Mouse (Mus musculus) monocyte, adult 5-6 weeks (primary cell): ENCODE results near the gene Ankrd11. TPM values are rescaled to one million over a fixed set of nuclear protein-coding genes. Genes with fewer than 3 reads are reported as not detected.

Source experiments
- ATAC-seq: fragments of 153-309, 156-312 bp; replicated peaks from 2 replicates; pipeline ENCODE4 v1.8.0; 2017; ENCODE audit warnings: mild to moderate bottlenecking; ENCODE audit not compliant: low TSS enrichment, insufficient number of reproducible peaks, severe bottlenecking, poor library complexity, low FRiP score
- total RNA-seq: library from RNA; stranded (forward); fragments of 200-1000, 200-491, 200-594 nt; gene quantifications from 3 replicates; pipeline ENCODE4 v1.2.3, GENCODE M21; 2017

The Ankrd11 gene
- total RNA-seq, 1 experiment from 2014 or later, result 161 TPM

DNA sequence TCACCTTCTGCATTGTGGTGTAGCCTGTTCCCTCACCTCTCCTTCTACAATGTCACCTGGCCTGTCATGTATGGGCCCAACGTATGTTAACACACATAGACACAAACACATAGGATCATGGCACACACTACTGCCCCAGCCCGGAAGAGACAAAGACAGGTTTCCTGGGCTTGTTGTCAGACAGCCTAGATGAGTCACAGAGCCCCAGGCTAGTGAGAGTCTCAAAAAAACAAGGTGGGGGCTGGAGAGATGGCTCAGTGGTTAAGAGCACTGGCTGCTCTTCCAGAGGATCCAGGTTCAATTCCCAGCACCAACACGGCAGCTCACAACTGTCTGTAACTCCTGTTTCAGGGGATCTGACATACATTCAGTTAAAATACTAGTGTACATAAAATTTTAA, 163.8 kb downstream of the Ankrd11 start:
- no peak for ATAC-seq

DNA sequence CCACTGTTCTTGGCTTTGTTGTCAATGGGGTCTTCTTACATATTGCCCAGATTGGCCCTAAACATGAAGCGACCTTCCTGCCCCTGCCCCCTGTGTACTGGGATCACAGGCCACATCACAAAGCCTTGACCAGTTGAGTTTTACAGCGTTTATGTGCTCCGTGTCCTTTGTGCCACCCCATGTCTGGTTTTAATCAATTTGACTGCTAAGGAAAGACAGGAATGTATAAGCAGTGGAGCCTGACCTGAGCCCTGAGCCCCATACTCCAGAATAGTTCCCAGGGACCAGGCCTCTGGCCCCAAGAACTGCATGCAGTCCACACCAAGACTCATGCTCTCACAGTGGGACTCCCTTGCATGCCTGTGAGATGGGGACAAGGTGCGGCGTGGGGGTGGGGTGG, 166.9 kb downstream of the Ankrd11 start:
- no peak for ATAC-seq

DNA sequence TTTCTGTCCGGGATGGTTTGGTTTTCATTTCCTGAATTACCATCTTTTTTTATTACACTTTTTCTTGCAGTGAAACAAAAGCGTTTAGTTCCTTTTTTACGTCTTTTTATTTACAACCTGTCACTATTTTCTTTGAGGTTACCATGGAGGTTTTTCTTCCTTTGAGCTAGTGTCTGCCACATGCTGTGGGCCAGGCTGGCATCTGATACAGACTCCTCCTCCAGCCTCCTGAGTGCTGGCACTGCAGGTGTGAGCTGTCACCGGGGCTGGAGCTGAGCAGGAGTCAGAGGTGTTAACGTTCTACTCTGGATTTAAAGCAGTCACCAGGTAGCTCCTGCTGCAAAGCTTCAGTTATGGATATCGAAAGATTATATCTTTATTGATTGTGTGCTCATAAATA, 168.9 kb downstream of the Ankrd11 start:
- ATAC-seq, result no peak

DNA sequence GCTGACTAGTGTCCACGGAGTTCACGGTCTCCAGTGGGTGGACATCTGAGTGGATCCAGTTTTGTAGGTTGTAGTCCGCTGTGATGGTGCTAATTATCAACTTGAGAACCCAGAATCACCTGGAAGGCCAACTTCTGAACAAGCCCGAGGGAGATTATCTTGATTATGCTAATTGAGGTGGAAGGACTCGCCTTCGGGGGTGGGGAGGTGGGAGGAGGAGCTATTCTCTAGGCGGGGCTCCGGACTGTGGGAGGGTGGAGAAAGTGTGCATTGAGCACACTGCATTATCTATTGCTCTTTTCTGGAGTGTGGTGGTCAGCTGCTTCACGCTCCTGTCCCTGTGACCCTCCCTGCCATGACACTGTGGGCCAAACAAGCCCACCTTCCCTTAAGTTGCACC, 170.4 kb downstream of the Ankrd11 start:
- ATAC-seq, result no peak

GRCm38 (mm10) chr8:122870377-122870863, 171.7 kb downstream of the Ankrd11 start:
- ATAC-seq, result peak; percentile 85

- ATAC-seq, result no peak
Observed at GRCm38 (mm10) chr8:122867982-122868381, 174.1 kb downstream of the Ankrd11 start.

DNA sequence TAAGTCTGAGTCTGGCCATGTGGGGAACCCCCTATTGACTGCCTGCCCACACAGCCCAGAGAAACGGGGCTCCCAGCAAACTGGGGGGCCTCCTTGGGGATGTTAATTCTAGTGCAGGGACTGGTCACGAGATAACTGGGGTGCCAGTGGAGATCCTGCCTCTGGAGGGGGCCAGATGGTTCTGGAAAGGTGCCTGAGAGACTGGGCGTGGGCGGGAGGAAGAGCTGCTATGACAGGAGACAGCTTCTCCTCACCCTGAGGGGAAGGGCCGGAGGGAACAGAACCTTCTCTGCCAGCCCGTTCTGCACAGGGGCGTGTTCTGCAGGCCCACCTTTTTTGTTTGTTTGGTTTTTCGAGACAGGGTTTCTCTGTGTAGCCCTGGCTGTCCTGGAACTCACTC, 175.8 kb downstream of the Ankrd11 start:
- ATAC-seq, result no peak

DNA sequence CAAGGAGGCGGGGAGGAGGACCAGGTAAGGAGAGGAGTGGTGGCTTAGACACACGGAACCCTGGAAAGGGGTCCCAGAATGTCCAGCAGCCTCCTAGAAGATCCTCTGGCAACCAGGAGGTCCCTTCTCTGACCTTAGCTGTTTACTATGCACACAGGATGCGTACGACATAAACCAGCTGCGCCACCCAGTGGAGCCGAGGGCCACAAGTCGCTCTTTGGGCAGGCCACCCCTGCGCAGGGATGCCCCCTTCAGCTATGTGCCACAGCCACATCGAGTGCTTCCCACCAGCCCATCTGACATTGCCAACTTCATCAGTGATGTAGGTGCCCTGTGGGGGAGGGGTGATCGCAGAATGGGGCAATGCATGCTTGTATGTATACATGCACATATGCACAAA, 176.6 kb downstream of the Ankrd11 start:
- no peak for ATAC-seq

DNA sequence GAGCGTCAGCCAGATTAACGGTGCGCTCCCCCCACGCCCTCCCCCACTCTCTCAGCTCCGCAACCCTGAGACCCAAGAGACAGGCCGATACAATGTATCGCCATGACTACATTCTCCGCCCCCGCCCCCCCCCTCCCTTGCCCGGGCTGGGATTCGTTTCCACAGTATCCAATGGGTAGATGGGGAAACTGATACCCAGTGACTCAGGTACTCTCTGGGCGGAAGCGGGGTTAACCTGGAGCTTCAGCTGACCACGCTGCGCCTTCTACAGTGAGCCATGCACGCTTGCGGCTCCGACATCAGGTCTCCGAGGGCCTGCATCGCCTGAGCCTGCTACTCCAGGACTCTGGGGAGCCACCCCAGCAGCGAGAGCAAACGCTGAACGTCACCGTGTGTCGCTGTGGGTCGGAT, 177.4 kb downstream of the Ankrd11 start:
- ATAC-seq, result no peak

GRCm38 (mm10) chr8:122859843-122860242, 182.2 kb downstream of the Ankrd11 start:
- no peak for ATAC-seq

DNA sequence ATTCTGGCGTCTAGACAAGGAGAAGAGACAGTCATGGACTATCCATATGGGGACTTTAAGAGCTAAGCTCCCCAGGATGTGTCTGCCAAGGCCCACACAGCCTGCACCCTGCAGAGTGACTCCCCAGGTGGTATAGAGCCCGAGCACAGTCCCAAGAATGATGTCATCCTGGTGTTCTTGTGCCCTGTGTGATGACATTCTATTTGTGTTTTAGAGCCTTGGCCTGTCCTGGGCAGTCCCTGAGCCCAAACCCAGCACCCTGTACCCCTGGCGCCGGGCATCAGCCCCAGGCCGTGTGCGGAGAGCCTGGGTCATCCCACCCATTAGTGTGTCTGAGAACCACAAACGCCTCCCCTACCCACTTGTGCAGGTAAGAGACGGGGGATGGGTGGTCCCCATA, 185.8 kb downstream of the Ankrd11 start:
- ATAC-seq, result no peak

DNA sequence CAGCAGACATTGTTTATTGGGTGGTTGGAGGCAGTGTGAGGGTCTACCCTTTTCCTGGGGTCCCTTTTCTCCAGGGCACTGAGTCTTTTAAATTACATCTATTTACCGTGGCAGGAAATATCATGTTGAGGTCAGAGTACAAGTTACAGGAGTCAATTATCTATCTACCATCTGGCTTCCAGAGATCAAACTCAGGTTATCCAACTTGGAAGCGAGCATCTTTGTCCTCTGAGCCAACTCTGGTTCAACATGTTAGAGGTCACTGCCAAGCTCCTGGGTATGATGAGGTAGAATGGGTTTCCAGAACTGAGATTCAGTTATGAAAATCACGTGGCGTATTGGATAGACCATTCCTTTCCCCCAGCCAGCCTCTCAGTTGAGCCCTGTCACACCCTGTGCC, 187.0 kb downstream of the Ankrd11 start:
- no peak for ATAC-seq

GRCm38 (mm10) chr8:122854388-122854787, 187.7 kb downstream of the Ankrd11 start:
- no peak for ATAC-seq

DNA sequence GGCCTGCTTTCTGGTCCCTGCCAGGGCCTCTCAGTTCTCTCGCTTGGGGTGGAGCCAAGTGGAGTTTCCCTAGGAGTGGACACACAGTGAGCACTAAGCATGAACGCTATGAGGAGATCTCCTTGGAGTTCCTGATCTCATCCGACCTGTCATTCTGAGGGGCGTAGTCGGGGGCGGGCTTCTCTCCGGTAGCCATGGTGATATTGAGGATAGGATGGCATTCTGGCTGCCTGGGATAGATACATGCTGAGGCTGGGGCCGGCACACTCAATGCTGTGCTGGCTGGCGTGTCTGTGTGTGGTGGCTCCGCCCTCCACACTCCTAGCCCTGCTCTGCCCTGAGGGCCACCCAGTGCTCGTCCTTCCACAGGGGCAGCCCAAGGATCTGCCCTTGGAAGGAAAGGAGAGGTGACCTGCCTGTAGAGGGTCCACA, 188.7 kb downstream of the Ankrd11 start:
- ATAC-seq, result no peak

DNA sequence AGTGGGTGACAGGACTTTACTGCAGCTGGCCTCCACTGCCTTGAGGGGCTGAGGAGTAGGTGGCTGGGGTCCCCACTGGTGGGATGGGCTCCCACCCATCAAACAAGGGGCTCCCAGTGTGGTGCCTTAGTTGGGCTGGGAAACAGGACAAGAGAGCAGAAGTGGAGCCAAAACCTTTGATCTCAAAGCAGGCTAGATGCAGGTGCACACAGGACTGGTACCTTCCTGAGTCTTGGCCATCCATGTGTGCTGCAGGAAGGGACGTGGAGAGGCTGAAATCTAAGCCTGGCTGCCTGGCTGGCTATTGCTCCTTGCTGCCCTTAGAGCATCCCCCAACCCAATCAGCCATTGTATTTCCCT, 189.6 kb downstream of the Ankrd11 start:
- no peak for ATAC-seq

DNA sequence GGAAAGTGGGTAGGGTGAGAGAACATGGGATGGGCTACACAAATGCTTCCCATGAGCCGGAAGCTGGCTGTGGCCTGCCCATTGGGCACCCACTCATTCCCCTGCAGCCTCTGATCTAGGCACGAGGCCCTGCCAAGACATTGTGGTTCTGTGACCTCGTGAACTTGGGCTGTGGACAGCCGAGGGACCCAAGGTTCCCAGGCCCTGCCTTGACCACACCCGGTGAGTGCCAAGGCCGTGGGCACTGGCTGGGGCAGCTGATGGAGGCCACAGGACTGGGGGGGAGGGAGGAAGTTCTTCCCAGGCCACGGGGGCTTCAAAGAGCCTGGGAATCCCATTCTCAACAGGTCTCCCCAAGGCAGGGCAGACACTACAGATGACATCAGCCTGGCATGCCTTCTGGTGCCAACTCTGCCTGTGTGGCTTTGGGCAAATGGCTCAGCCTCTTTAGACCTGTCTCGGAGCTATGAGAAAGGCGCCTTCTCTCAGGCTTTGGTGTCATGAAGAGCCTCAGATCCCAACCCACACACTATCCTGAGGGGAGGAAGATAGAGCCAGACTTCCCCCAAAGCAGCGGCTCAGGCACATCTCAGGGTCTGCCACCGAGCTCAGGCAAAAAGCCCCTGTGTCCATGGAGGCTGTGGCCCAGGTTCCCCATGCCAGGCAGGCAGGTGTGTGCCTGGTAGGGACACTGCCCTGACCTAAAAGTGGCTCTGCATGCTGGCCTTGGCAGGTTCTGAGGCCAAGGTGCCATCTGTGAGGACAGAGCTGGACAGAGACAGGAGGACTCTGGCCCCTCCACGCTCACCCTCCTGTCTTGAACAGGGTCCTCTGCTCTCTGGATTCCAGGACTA, 190.2 kb downstream of the Ankrd11 start:
- no peak for ATAC-seq

DNA sequence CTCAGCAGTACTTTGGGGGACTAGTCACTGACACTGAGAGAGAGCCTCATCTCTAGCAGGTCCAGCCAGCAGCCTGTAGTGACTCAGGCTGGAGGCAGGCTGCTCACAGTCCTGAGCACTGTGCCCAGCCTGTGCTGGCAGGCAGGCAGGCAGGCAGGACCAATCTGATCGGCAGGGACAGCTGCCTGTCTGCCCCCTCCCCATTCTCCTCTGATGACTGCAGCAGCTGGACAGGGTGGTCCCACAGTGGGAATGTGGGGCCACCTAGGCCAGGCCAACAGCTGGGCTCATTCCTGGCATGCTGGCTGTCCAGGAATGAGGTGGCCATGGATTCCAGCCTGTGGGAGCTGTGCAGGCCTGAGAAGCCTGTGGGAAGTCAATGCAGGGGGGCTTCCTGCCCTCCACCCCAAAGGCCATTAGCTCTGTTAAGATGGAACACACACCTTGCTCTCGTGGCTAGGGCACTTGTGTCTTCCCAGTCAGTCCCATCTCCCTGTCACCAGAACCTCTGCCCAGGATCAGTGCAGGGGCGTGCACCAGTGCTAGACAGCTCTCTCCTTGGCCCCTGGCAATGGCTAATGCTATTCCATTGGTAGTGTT, 191.3 kb downstream of the Ankrd11 start:
- ATAC-seq, result no peak

DNA sequence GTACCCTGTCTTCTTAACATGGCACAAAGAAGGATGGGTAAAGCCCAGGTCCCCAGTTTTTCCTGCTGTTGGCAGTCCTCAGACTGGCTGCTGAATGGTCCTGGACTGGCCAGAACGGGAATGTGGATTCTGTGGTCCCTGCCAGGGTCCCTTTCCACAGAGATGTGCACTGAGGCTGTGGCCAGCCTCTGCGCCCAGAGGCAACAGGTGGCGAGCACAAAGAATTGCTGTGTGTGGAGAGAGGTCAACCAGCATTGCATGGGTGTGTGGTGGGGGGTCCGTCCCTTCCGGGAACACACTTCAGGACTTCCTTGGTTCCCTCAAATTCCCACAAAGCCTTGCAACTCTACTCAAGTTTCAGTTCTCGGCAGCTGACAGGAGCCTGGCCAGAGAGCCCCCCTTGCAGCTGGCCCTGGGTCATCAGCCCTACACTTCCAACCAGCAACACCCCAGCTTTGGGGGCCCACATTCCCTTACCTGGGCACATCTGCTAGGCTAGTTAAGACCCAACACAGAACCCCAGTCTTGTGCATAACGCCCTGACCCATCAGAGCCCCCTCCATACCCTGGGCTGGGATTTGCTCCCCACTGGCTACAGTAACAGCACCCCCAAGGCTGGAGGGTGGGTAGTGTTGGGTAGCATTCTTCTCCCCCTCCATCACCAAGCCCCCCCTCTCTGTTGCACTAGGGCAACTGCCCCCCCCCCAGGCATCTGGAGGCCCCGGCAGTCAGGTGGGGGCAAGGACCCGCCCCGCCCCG, 192.7 kb downstream of the Ankrd11 start:
- ATAC-seq, result no peak

DNA sequence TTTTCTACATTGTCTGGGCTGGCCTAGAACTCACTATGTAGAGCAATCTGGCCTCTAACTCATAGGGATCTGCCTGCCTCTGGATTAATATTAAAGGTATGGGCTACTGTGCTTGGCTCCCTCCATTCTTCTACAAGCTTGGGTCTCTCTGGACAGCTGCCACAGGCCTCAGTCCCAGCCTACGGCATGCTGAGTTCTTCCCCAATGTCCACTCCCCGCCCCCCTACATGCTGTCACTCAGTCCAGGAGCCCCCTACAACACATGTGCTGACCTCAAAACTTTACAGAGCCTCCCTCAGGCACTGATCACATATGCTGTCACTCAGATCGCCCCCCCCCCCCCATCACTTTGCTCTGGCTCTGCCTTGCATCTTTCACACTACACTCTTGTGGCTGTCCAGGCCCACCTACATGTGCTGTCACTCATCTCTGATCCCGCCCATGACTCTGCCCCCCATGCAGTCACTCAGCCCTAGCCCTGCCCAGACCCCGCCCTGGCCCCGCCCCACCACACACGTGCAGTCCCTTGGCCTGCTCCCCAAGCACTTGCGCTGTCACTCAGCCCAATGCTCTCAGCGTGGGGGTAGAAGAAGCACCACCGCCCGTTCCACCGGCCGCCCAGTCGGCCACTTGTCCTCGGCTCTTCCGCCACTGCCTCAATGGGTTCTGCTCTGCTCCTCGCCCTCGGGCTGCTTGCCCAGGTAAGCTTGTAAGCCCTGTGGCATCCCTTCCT, 194.1 kb downstream of the Ankrd11 start, which contains the start of gene Cdh15:
Gene Cdh15, plus strand, starts transcription at position 138 of the 733 bp plus-strand sequence.
- ATAC-seq, result no peak
